Mouse (Mus musculus): Measurements from ENCODE around the gene Pdzd4. TPM values are rescaled to one million over a fixed set of nuclear protein-coding genes. Genes with fewer than 3 reads are reported as not detected.

Gene Pdzd4
- polyA plus RNA-seq, 1 experiment from 2014 or later: 2.4 TPM

DNA sequence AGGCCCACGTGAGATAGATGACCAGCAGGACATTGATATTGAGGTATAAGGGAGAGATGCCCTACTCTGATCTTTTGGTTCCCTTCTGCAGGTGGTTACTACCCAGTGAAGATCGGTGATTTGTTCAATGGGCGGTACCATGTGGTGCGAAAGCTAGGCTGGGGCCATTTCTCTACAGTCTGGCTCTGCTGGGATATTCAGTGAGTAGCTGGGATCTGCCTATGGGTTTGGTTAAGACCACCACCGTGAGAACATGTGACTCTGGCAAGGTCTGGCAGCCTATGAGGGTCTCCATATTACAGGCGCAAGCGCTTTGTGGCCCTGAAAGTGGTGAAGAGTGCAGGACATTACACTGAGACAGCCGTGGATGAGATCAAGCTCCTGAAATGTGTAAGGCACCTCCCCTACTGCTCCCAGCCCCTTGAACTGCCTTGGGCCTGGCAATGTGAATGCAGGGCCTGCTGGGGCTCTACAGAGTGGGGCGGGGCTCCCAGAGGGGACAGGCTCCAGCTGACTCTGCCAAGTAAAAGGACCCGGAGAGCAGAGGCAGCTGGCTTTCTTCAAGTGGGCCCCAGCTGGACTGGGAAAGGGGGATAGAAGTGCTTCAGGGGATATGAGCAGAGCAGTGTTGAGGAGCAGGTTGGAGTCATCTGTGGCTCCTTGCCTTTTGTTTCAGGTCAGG, 49.8 kb downstream of the Pdzd4 start:
- peaks cover 29% of the 10 kb centered on the region for H3K36me3 ChIP-seq
- H3K27ac ChIP-seq (replicated peaks): no peak overlapping the region
- no peak overlapping the region for H3K4me2 ChIP-seq (replicated peaks)
- H3K9ac ChIP-seq (replicated peaks): no peak overlapping the region
- no peaks in the 10 kb centered on the region for H3K9me3 ChIP-seq
- H3K27me3 ChIP-seq: no peaks in the 10 kb centered on the region
- ATAC-seq (ENCODE audit: low FRiP score, low read depth): peak; percentile 29; the same call in 1 of the 2 replicates
- WGBS: 71% methylated on average over 10 of the region's 10 CpGs
- no peaks in the 10 kb centered on the region for H3K4me1 ChIP-seq
- no peak overlapping the region for H3K4me3 ChIP-seq

- Histone ChIP-seq H3K9ac (replicated peaks) (no peak within 1 kb of the TSS), H3K4me2 (replicated peaks) (no peak within 1 kb of the TSS), H3K27ac (replicated peaks) (no peak within 1 kb of the TSS), H3K36me3 (peaks cover 23% of the 10 kb centered on the region), H3K4me1 (no peaks in the 10 kb centered on the region), H3K27me3 (no peaks in the 10 kb centered on the region), H3K9me3 (no peaks in the 10 kb centered on the region), H3K4me3 (no peak within 1 kb of the TSS)
- ATAC-seq (ENCODE audit: low FRiP score, low read depth): no peak
- WGBS: 74% methylated on average over 9 of the region's 9 CpGs
These were observed 50.5 kb downstream of the Pdzd4 start, which contains the start of gene Srpk3 for GRCm38 (mm10) chrX:73774168-73774760. Gene Srpk3 (plus strand): TSS chrX:73774405.

- Histone ChIP-seq H3K36me3 (no peaks in the 10 kb centered on the region), H3K4me2 (replicated peaks) (no peak overlapping the region), H3K9ac (replicated peaks) (no peak overlapping the region), H3K27ac (replicated peaks) (no peak overlapping the region), H3K4me1 (no peaks in the 10 kb centered on the region), H3K9me3 (no peaks in the 10 kb centered on the region), H3K4me3 (no peak overlapping the region), H3K27me3 (no peaks in the 10 kb centered on the region)
- ATAC-seq (ENCODE audit: low FRiP score, low read depth): no peak
- 48% methylated on average over 9 of the region's 9 CpGs for WGBS
These were observed 57.5 kb downstream of the Pdzd4 start for GRCm38 (mm10) chrX:73767267-73767666.

DNA sequence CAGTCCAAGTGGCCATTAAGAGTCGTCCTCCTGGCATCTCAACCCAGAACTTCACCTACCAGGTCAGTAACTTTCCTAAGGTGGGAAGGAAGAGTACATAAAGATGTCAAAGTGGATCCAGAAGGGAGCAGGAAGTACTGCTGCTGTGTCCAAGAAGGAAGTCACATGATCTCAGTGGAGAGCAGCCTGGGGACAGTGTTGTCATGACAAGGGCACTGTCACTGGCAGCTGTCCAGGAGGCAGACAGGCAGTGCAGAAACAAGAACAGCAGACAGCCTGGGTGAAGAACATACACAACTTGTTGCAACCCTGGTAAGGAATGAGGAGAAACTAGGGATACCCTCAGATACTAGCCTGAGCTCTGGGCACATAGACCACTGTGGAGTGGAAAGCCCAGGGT, 59.5 kb downstream of the Pdzd4 start:
- Histone ChIP-seq H3K27ac (replicated peaks) (no peak overlapping the region), H3K4me1 (no peaks in the 10 kb centered on the region), H3K9ac (replicated peaks) (no peak overlapping the region), H3K4me3 (no peak overlapping the region), H3K27me3 (no peaks in the 10 kb centered on the region), H3K9me3 (no peaks in the 10 kb centered on the region), H3K4me2 (replicated peaks) (no peak overlapping the region), H3K36me3 (no peaks in the 10 kb centered on the region)
- WGBS: 80% methylated on average over 1 of the region's 1 CpGs
- no peak for ATAC-seq (ENCODE audit: low FRiP score, low read depth)

GRCm38 (mm10) chrX:73758611-73759290, 66.0 kb downstream of the Pdzd4 start:
- H3K27me3 ChIP-seq: no peaks in the 10 kb centered on the region; the same call in 1 of the 2 replicates
- H3K27ac ChIP-seq (replicated peaks): no peak overlapping the region
- H3K4me3 ChIP-seq: no peak overlapping the region
- H3K4me1 ChIP-seq: no peaks in the 10 kb centered on the region
- H3K9ac ChIP-seq (replicated peaks): no peak overlapping the region
- 85% methylated on average over 13 of the region's 13 CpGs for WGBS
- no peak overlapping the region for H3K4me2 ChIP-seq (replicated peaks)
- H3K36me3 ChIP-seq: no peaks in the 10 kb centered on the region
- no peaks in the 10 kb centered on the region for H3K9me3 ChIP-seq
- ATAC-seq (ENCODE audit: low FRiP score, low read depth): no peak

- no peaks in the 10 kb centered on the region; the same call in 1 of the 2 replicates for H3K27me3 ChIP-seq
- no peak within 1 kb of the TSS for H3K4me3 ChIP-seq
- H3K4me2 ChIP-seq (replicated peaks): no peak within 1 kb of the TSS
- H3K9ac ChIP-seq (replicated peaks): no peak within 1 kb of the TSS
- no peak within 1 kb of the TSS for H3K27ac ChIP-seq (replicated peaks)
- H3K36me3 ChIP-seq: no peaks in the 10 kb centered on the region
- 55% methylated on average over 4 of the region's 5 CpGs for WGBS
- H3K4me1 ChIP-seq: no peaks in the 10 kb centered on the region
- no peaks in the 10 kb centered on the region for H3K9me3 ChIP-seq
- ATAC-seq (ENCODE audit: low FRiP score, low read depth): no peak
These were observed 68.2 kb downstream of the Pdzd4 start, which contains the start of gene Plxnb3 for GRCm38 (mm10) chrX:73756334-73757140. Gene Plxnb3 (plus strand): TSS chrX:73757090.

- WGBS: 88% methylated on average over 1 of the region's 1 CpGs
- ATAC-seq (ENCODE audit: low FRiP score, low read depth): no peak
- H3K27me3 ChIP-seq: no peaks in the 10 kb centered on the region
- no peak overlapping the region for H3K27ac ChIP-seq (replicated peaks)
- H3K4me1 ChIP-seq: no peaks in the 10 kb centered on the region
- H3K9me3 ChIP-seq: no peaks in the 10 kb centered on the region
- H3K4me2 ChIP-seq (replicated peaks): no peak overlapping the region
- H3K36me3 ChIP-seq: no peaks in the 10 kb centered on the region
- no peak overlapping the region for H3K9ac ChIP-seq (replicated peaks)
- no peak overlapping the region for H3K4me3 ChIP-seq
These were observed 75.8 kb downstream of the Pdzd4 start for GRCm38 (mm10) chrX:73748977-73749376.

DNA sequence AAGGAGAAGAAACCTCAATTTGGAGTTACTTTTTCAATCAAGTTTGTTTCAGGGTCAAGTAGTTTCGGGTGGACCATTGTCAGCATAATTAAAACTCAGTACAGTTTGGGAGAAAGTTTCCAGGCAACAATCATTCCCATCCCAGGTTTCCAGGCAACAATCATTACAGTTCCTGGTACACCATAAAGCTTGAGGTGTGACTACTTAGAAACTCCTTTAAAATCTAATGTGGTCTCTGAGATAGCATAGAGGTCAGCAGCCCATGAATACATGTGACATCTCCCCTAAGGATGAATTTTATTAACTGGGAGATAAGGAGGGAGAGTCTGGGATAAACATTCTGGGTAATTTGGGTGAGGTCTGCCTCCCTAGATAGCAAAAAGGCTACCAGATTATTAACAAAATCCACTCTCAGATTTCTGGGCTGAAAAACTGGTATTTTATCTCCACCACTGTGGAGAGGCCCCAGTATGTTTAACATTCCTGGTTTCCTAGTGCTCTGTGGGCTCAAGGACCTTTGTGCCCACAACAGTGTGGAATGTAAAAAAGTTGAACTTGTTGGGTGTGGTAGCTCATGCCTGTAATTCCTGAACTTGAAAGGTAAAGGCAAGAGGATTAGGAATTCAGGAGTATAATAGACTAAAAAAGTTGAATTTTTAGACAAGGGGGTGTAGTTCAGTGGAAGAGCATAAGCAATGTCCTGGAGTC, 79.8 kb downstream of the Pdzd4 start:
- Histone ChIP-seq H3K9me3 (no peaks in the 10 kb centered on the region), H3K4me2 (replicated peaks) (no peak overlapping the region), H3K36me3 (no peaks in the 10 kb centered on the region), H3K4me3 (no peak overlapping the region), H3K27ac (replicated peaks) (no peak overlapping the region), H3K27me3 (no peaks in the 10 kb centered on the region), H3K9ac (replicated peaks) (no peak overlapping the region), H3K4me1 (no peaks in the 10 kb centered on the region)
- ATAC-seq (ENCODE audit: low FRiP score, low read depth): no peak
- WGBS: 74% methylated on average over 1 of the region's 1 CpGs

Other genes starting within 250 kb of the Pdzd4 start
- 3.9 and 4.1 TPM in 2 replicates for gene Dusp9, start 185.6 kb downstream of the Pdzd4 start, polyA plus RNA-seq (2016; fragmentation: Nextera tagmentation; extraction: Ambion mirVana)
- gene Pnck, start 164.9 kb downstream of the Pdzd4 start, polyA plus RNA-seq (2016; fragmentation: Nextera tagmentation; extraction: Ambion mirVana): 26.2 and 30.0 TPM in 2 replicates
- 7.3 and 7.7 TPM in 2 replicates for gene Slc6a8, start 151.8 kb downstream of the Pdzd4 start, polyA plus RNA-seq (2016; fragmentation: Nextera tagmentation; extraction: Ambion mirVana)
- 117 and 119 TPM in 2 replicates for gene Bcap31, start 108.8 kb downstream of the Pdzd4 start, polyA plus RNA-seq (2016; fragmentation: Nextera tagmentation; extraction: Ambion mirVana)
- gene Abcd1, start 108.4 kb downstream of the Pdzd4 start, polyA plus RNA-seq (2016; fragmentation: Nextera tagmentation; extraction: Ambion mirVana): 10.2 and 13.7 TPM in 2 replicates
- gene Plxnb3, start 67.9 kb downstream of the Pdzd4 start, polyA plus RNA-seq (2016; fragmentation: Nextera tagmentation; extraction: Ambion mirVana): 0.11 and 0.16 TPM in 2 replicates
- gene Srpk3, start 50.6 kb downstream of the Pdzd4 start, polyA plus RNA-seq (2016; fragmentation: Nextera tagmentation; extraction: Ambion mirVana): 1.1 and 1.4 TPM in 2 replicates
- gene Idh3g, start 38.1 kb downstream of the Pdzd4 start, polyA plus RNA-seq (2016; fragmentation: Nextera tagmentation; extraction: Ambion mirVana): 166 and 169 TPM in 2 replicates
- 118 and 119 TPM in 2 replicates for gene Ssr4, start 37.9 kb downstream of the Pdzd4 start, polyA plus RNA-seq (2016; fragmentation: Nextera tagmentation; extraction: Ambion mirVana)
- 0.30 and 0.34 TPM in 2 replicates for gene Avpr2, start 67.1 kb upstream of the Pdzd4 start, polyA plus RNA-seq (2016; fragmentation: Nextera tagmentation; extraction: Ambion mirVana)
- 34.9 and 42.6 TPM in 2 replicates for gene L1cam, start 71.1 kb upstream of the Pdzd4 start, polyA plus RNA-seq (2016; fragmentation: Nextera tagmentation; extraction: Ambion mirVana)
- 2.6 and 2.8 TPM in 2 replicates for gene Arhgap4, start 96.9 kb upstream of the Pdzd4 start, polyA plus RNA-seq (2016; fragmentation: Nextera tagmentation; extraction: Ambion mirVana)
- gene Naa10, start 97.0 kb upstream of the Pdzd4 start, polyA plus RNA-seq (2016; fragmentation: Nextera tagmentation; extraction: Ambion mirVana): 119 and 123 TPM in 2 replicates
- gene Renbp, start 105.9 kb upstream of the Pdzd4 start, polyA plus RNA-seq (2016; fragmentation: Nextera tagmentation; extraction: Ambion mirVana): 13.4 and 14.9 TPM in 2 replicates
- gene Hcfc1, start 141.4 kb upstream of the Pdzd4 start, polyA plus RNA-seq (2016; fragmentation: Nextera tagmentation; extraction: Ambion mirVana): 81.9 and 88.5 TPM in 2 replicates
- 56.9 and 59.7 TPM in 2 replicates for gene Irak1, start 198.9 kb upstream of the Pdzd4 start, polyA plus RNA-seq (2016; fragmentation: Nextera tagmentation; extraction: Ambion mirVana)

All from midbrain, embryonic 12.5 days (tissue).